Mouse (Mus musculus) lung, postnatal 0 days (tissue): ENCODE data around the gene Car3.

Source experiments
- CTCF ChIP-seq: IDR thresholded peaks from 2 replicates; pipeline ENCODE4 v1.5.1; 2016; ENCODE audit warnings: antibody characterized with exemption, mild to moderate bottlenecking
- EP300 ChIP-seq: IDR thresholded peaks from 2 replicates; pipeline ENCODE4 v1.6.1; 2016; ENCODE audit warnings: antibody characterized with exemption, mild to moderate bottlenecking, control low read depth

GRCm38 (mm10) chr3:14860291-14860690, 3.0 kb upstream of the Car3 start:
- TF ChIP-seq CTCF (no peak), EP300 (no peak)
